Mouse (Mus musculus): ENCODE results near the gene Mrpl11. TPM values are rescaled to one million over a fixed set of nuclear protein-coding genes. Genes with fewer than 3 reads are reported as not detected.
"Not testable (repeated sequence)": the region's sequence is repeated elsewhere in the genome, so short reads cannot be mapped to it uniquely, and the experiment has no call there.

Mrpl11 gene
- total RNA-seq (2015) (32.3 and 32.4 TPM in 2 replicates), total RNA-seq (2017) (51.6 and 63.6 TPM in 2 replicates)

DNA sequence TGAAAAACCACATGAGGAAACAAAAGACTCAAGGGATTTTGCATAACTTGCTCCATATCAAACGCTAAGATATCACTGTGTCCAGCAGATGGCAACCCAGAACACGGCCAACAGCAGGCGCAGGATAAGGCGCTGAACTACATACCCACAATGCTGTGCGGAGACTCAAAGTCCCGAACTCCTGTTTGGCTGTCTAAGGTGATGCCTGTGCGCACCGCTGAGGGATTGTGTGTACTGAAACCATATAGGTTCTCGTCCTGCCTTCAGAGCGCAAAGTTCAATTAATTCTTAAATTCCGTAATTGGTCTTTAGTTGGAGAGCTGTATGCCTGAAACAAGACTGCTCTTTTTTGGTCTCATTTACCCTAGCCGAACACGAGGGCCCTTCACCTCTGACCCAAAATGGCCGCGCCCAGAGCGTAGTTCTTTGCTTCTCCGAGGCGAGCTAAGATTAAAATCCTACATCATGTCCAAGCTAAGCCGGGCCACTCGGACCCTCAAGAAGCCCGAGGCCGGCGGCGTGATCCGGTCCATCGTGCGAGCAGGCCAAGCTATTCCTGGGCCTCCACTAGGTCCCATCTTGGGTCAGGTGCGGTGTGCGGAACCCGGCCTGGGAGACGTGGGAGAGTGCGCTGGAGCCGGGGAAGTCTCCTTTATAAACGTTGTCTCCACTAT lies at the start of gene Mrpl11:
Gene Mrpl11, plus strand, starts transcription at position 220 of the 674 bp plus-strand sequence.
- ATAC-seq (replicated peaks; ENCODE audit: poor library complexity) = peak; percentile 99

GRCm38 (mm10) chr19:4915924-4916603 lies 45.9 kb upstream of the Mrpl11 start:
- no peak for ATAC-seq (replicated peaks; ENCODE audit: poor library complexity)

GRCm38 (mm10) chr19:4916827-4917226 lies 45.1 kb upstream of the Mrpl11 start:
- no peak for ATAC-seq (replicated peaks; ENCODE audit: poor library complexity)

DNA sequence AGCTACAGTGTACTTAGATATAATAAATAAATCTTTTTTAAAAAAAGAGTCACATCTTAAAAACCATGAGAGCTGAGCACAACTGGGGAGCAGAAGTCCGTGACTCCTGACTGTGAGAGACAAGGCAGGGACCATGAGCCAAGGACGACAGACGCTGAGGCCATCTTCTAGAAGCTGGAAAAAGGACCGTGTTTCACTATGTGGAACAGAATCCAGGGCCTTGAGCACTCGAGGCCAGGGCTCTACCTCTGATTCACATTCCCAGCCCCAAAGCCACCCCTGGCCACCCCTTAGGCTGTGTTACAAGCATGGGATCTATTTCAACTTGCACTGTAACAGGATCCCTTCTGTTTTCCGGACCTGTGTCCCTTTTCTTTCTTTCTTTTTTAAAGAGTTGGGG lies 42.3 kb upstream of the Mrpl11 start:
- no peak for ATAC-seq (replicated peaks; ENCODE audit: poor library complexity)

DNA sequence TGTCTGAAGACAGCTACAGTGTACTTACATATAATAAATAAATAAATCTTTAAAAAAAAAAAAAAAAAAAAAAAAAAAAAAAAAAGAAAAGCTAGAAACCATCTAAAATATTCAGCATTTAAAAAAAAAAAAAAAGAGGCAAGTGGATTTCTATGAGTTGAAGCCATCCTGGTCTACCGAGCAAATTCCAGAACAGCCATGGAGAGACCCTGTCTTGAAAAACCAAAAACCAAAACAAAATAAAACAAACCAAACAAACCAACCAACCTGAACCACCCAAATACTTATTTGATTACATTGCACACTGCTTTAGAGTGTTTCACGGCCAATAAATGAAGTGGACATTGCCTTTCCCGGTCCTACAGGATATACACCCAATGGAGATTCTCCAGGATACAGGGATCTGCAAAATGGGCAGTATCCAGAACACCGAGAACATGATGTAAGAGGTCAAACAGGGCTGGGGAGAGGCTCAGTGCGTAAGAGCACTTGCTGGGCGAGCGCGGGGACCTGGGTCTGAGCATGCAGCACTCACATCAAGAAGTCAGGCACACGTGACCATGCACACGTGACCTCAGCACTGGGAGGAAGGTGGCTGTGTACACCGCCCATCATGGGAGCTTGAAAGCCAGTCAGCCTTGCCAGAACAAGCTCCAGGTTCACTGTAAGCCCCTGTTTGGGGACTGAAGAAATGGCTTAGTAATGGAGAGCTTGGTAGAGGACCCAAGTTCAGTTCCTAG lies 36.7 kb upstream of the Mrpl11 start:
- ATAC-seq (replicated peaks; ENCODE audit: poor library complexity) = no peak

GRCm38 (mm10) chr19:4927904-4928531 lies 33.9 kb upstream of the Mrpl11 start, which contains the start of gene Dpp3:
TSS of gene Dpp3 (minus strand) at chr19:4928287.
- peak; percentile 99 for ATAC-seq (replicated peaks; ENCODE audit: poor library complexity)

DNA sequence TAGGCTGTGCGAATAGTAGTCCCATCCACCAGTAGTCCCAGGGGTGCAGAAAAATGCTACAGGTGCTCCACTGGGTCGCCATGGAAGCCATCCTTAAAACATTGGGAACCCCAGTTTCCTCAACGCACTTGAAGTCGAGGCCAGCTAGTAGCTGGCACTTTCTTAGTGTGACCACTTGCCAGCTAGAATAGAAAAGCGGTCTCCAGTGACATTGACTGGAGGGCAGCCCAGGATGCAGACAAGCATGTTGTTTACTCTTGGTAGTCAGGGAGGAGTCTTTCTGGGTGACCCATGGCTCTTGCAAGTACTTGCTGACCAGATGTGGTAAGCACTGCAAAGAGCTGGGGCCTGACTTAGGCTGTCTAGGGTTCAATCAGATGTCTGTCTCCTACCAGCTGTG lies 33.2 kb upstream of the Mrpl11 start:
- ATAC-seq (replicated peaks; ENCODE audit: poor library complexity) = no peak

DNA sequence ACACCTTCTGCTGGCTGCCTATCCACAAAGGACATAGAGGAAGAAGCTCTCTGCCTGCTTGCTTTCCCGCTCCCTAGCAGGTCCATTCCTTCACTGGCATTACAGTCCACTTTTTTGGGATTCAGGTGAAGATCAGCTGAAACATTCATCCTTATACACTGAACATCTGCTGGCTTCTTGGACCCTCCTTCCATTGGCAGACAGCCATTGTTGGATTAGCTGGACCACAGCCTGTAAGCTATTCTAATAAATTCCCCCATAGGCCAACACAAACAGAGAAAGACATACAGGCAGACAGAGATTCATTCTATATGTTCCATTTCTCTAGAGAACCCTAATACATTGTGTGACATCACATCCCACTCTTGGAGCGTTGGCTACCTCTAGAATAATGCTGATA lies 25.1 kb upstream of the Mrpl11 start:
- ATAC-seq (replicated peaks; ENCODE audit: poor library complexity) = no peak

GRCm38 (mm10) chr19:4937444-4938310 lies 24.3 kb upstream of the Mrpl11 start:
- ATAC-seq (replicated peaks; ENCODE audit: poor library complexity) = peak; percentile 52; the same call in 1 of the 2 replicates

DNA sequence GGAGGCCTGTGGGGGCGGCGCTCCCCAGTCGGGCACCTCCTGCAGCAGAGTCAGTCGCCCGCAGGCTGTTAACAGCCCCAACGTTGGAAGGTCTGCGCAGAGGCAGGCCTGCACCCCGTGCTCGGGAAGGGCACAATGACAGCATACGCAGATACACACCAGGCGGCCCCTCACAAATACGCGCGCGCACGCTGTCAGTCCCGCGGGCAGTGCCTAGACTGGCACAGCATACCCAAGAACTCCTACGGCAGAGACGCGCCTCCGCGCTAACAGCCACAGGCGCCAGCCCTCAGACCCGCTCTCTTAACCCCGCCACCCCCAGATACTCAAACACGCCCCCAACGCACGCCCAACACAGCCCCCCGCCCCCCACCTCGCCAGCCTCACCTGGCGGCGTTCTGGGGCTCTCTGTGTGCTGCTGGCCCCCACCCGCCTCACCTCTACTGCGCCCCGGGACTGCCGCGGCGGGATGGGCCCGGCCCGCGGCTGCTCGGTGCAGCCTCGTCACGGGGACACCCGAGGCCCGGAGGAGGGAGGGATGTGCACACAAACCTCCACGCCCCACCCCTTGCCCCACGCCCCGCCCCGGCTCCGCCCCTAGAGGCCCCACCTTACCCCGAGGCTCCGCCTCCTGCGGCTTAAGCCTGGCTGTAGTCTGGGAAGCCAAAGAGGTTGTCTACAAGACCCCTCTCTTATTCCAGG lies 19.2 kb upstream of the Mrpl11 start, which contains the start of gene Peli3:
Gene Peli3, minus strand, starts transcription at position 577 of the 702 bp plus-strand sequence.
- peak; percentile 87 for ATAC-seq (replicated peaks; ENCODE audit: poor library complexity)

GRCm38 (mm10) chr19:4943253-4943588 lies 18.7 kb upstream of the Mrpl11 start:
- no peak for ATAC-seq (replicated peaks; ENCODE audit: poor library complexity)

DNA sequence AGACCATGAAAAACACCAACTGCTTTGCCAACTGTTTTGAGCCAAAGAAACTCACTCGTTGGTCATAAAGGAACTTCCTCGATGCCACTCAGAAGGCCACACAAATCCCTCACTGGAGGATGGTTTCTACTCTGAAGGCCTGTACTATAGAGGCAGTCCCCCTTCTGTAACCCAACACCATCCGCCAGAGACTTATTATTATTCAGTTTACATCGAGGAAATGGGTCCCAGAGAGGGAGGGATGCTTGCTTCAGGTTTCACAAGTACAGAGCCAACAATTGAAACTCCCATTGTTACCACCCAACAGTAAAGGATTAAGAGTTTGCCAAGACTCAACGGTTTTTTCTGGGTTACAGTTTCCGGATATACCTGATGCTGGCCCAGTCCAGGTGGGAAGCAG lies 16.4 kb upstream of the Mrpl11 start:
- no peak for ATAC-seq (replicated peaks; ENCODE audit: poor library complexity)

GRCm38 (mm10) chr19:4948641-4949040 lies 13.3 kb upstream of the Mrpl11 start:
- ATAC-seq (replicated peaks; ENCODE audit: poor library complexity) = not testable (repeated sequence)

DNA sequence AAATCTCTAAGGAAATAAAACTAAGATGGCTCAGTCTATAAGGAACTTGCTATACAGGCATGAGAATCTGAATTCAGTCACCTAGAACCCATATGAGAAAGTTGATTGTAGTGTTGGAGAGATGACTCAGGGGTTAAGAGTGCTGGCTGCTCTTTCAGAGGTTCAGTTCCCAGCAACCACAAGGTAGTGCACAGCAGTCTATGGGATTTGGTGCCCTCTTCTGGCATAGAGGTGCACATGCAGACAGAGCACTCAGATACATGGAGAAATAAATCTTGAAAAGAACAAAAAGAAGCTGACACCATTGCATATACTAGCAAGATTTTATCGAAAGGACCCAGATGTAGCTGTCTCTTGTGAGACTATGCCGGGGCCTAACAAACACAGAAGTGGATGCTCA lies 6.3 kb downstream of the Mrpl11 start:
- peak; percentile 86 for ATAC-seq (replicated peaks; ENCODE audit: poor library complexity)

DNA sequence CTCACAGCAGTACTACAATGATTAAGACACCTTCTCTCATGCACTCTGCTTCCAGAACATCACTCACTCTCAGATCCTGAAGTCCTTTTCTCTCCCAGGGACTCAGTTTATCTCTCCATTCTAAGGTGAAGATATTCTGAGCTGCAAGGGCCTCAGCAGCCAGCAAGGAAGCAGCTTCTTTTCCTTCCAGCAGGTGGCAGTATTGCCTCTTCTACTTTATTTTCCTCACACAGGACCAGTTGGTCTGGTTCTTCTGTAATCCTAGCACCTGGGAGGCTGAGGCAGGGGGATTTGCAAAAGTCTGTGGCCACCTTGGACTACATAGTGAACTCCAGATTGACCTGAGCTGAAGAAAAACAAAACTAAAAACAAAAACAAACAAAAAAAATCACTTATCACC lies 19.8 kb downstream of the Mrpl11 start:
- ATAC-seq (replicated peaks; ENCODE audit: poor library complexity) = 0 out of 2 replicates have a peak, but pooled peaks have one; percentile 34

DNA sequence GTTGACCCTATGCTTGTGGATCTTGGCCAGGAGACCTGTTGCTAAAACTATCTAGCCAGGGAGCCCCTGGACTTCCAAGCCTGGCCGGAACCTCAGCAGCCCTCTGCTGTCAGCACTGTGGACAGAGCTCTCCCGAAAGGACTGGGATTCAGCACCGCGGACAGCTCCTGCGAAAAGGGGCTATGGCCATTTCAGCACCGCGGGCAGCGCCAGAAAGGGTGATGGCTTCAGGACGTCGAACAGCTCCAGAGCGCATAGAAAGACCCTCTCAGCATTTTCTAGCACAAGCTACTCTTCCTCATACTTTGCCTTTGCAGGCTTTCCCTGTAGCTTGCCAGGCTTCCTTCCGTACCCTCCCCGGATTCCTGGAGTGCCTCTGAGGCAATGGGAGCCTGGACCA lies 27.1 kb downstream of the Mrpl11 start:
- peak; percentile 97 for ATAC-seq (replicated peaks; ENCODE audit: poor library complexity)

DNA sequence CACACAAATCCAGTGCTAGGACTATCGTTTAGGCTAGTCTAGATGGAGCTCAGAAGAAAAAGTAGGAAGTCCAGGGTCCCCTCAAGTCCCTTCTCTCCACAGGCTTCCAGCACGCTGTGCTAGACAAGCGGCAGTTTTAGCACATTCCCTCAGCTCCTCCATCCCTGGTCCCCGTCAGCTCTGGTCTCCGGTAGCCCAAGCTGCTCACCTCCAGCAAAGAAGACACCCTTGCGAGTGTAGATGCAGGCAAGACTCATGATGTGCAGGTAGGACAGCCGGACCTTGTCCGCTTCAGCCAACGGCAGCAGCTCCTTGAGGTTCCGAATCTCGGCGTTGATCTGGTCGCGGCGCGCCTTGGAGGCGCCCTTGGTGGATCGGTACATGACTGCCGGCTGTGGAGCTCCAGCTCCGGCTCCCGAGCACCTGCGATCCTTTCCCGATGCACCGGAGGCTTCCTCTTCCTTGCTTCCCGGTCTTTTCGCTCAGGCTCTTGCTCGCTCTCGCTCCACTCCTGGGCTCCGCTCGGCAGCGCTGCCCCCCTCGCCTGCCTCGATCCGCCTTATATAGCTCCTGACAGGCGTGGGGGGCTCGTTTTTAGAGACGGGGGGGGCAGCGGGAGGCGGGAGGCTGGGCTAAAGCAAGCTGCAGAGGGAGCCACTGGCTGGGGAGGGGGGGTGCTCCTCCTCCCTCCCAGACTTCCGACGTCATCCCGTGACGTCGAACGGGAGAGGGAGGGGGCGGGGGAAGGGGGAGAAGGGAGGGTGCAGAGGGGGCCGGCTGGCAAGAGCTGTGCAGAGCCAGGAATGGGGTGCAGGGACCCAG lies 27.7 kb downstream of the Mrpl11 start:
- no peak for ATAC-seq (replicated peaks; ENCODE audit: poor library complexity)

GRCm38 (mm10) chr19:4990256-4990625 lies 28.3 kb downstream of the Mrpl11 start, which contains the start of gene Npas4:
TSS of gene Npas4 (minus strand) at chr19:4990316.
- no peak for ATAC-seq (replicated peaks; ENCODE audit: poor library complexity)

DNA sequence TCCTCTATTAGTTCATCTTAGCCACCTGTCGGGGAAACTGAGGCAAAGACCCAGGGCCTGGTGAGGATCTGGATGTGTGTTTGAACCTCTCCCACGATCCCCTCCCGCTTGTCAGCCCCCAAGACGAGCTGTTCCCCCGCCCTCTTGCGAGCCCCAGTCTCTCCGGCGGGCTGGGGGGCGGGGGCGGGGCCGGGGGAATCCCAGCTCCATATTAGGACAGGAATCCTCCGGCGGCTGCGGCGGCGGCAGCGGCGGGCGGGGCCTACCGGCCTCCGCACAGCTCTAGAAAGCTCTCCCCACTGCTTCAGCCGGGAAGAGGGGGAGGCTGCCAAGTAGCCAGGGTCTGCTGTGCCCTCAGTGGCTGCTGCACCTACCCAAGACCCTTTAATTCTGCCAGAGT lies 28.8 kb downstream of the Mrpl11 start:
- ATAC-seq (replicated peaks; ENCODE audit: poor library complexity) = no peak
